Mouse (Mus musculus) small intestine, adult 2 months (tissue): ENCODE measurements around the gene Gtf2i. TPM values are rescaled to one million over a fixed set of nuclear protein-coding genes. Genes with fewer than 3 reads are reported as not detected.

Experiments
- H3K27ac ChIP-seq: fragments of 200-500 bp; 2 replicates; pipeline ENCODE4 v1.5.1; 2012; ENCODE audit warnings: low read depth, low read length, control low read depth, inconsistent platforms; ENCODE audit not compliant: insufficient read depth
- H3K27me3 ChIP-seq: fragments of 200-500 bp; 2 replicates; pipeline ENCODE4 v1.6.1; 2012; ENCODE audit warnings: mild to moderate bottlenecking, moderate library complexity, low read length, inconsistent platforms; ENCODE audit not compliant: control insufficient read depth, insufficient read depth
- H3K36me3 ChIP-seq: fragments of 200-500 bp; 2 replicates; pipeline ENCODE4 v1.6.1; 2012; ENCODE audit warnings: mild to moderate bottlenecking, low read length, control low read depth, inconsistent platforms; ENCODE audit not compliant: control insufficient read depth, insufficient read depth
- H3K4me1 ChIP-seq: fragments of 200-500 bp; 2 replicates; pipeline ENCODE4 v1.6.1; 2012; ENCODE audit warnings: low read length, inconsistent platforms, mixed read lengths; ENCODE audit not compliant: control insufficient read depth, insufficient read depth, insufficient read length
- H3K4me3 ChIP-seq: fragments of 200-500 bp; 2 replicates; pipeline ENCODE4 v1.5.1; 2012; ENCODE audit warnings: low read depth, mild to moderate bottlenecking, control low read depth, inconsistent platforms, low read length, moderate library complexity
- CTCF ChIP-seq: fragments of 200-500 bp; IDR thresholded peaks from 2 replicates; pipeline ENCODE4 v1.5.1; 2012; ENCODE audit warnings: low read depth, mild to moderate bottlenecking, control low read depth, inconsistent platforms, low read length, moderate library complexity, mixed read lengths; ENCODE audit not compliant: insufficient replicate concordance, insufficient read length; ENCODE audit errors: extremely low read depth
- POLR2A ChIP-seq: fragments of 200-500 bp; IDR thresholded peaks from 2 replicates; pipeline ENCODE4 v1.6.1; 2012; ENCODE audit warnings: low read depth, mild to moderate bottlenecking, control low read depth, inconsistent platforms, low read length, moderate library complexity
- WGBS: fragments of 180-500 bp; shearing (Covaris S2); methylation state at CpG from one replicate; pipeline ENCODE4 v1.1.7; 2018; 5-methylcytosine and 5-hydroxymethylcytosine counted together
- polyA plus RNA-seq: library from polyadenylated mRNA; depleted of rRNA; stranded (reverse); fragments of >200 nt; gene quantifications from 2 replicates; pipeline ENCODE4 v1.2.3, GENCODE M21; 2012

Gene Gtf2i
- polyA plus RNA-seq, 1 experiment, result 34.0 TPM

GRCm38 (mm10) chr5:134243661-134244436, 70.7 kb downstream of the Gtf2i start:
- peaks cover 89% of the 10 kb centered on the region for H3K36me3 ChIP-seq
- no peak overlapping the region for H3K27ac ChIP-seq
- TF ChIP-seq CTCF (no peak), POLR2A (no peak)
- no peak overlapping the region for H3K4me3 ChIP-seq
- WGBS, result 78% methylated on average over 26 of the region's 26 CpGs
- no peaks in the 10 kb centered on the region for H3K4me1 ChIP-seq
- no peaks in the 10 kb centered on the region for H3K27me3 ChIP-seq

- 79% methylated on average over 5 of the region's 5 CpGs for WGBS
- Histone ChIP-seq H3K4me1 (peaks cover 5% of the 10 kb centered on the region), H3K27me3 (no peaks in the 10 kb centered on the region), H3K27ac (no peak overlapping the region), H3K4me3 (no peak overlapping the region), H3K36me3 (peaks cover 86% of the 10 kb centered on the region)
- TF ChIP-seq CTCF (no peak), POLR2A (no peak)
Observed at GRCm38 (mm10) chr5:134241831-134242230, 72.7 kb downstream of the Gtf2i start.

DNA sequence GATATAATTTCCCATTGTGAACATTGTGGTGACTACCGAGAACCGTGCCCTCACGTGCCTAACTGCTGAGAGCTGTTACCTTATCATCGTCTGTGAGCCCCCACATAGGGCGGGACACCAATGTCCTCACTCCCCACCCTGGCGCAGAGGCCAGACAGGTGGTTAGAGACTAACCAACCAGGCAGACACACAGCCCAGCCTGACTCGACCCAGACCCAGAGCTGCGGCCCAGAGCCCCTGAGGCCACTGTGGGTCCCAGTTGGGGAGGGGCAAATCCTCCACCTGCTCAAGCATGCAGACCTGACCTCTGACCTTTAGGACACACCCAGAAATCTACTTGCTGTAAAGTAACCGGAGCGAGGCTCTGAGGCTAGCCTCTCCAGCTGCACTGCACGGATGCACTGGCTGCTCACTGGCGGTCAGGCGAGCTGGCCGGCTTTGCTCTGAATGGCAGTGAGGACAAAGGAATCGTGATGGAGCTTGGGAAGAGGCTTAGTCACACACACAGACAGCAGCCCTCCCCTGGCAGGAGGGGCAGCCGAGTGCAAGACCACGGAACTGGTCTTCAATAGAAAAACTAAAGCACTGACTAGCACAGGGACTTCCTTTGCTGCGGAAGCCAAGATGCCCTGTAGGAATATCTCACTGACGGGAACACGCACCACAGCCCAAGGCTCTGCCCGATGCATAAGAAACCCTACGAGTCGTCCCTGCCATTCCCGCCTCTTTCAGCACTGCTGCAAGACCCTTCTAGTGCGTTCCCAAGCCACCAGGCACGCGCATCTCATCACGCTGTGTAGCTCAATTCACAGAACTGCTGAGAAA, 76.4 kb downstream of the Gtf2i start:
- 84% methylated on average over 28 of the region's 28 CpGs for WGBS
- no peaks in the 10 kb centered on the region for H3K27me3 ChIP-seq
- H3K36me3 ChIP-seq, result peaks cover 53% of the 10 kb centered on the region
- H3K27ac ChIP-seq, result no peak overlapping the region
- peaks cover 23% of the 10 kb centered on the region for H3K4me1 ChIP-seq
- no peak overlapping the region for H3K4me3 ChIP-seq
- TF ChIP-seq POLR2A, result no peak
- TF ChIP-seq CTCF, result no peak

DNA sequence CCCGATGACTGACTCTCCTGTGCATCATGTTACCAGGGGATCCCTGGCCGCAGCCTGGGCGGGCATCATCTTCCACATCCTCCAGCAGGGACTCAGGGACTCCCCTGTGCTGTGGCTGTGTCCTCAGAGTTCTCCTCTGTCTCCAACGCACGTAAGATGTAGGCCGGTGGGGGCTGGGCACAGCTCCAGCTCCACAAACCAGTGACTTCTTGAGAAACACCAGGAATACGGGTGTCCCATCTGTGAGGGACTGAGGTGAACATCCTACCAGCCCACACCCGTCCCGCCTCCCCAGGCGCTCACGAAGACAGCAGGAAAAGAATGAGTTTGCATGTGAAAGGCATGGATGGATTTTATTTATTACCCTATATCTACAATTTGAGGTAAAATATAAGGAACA, 77.1 kb downstream of the Gtf2i start:
- Histone ChIP-seq H3K27ac (peak overlapping the region; percentile 85), H3K36me3 (peaks cover 46% of the 10 kb centered on the region), H3K4me1 (peaks cover 26% of the 10 kb centered on the region), H3K4me3 (no peak overlapping the region), H3K27me3 (no peaks in the 10 kb centered on the region)
- WGBS, result 87% methylated on average over 11 of the region's 11 CpGs
- TF ChIP-seq POLR2A, result no peak
- TF ChIP-seq CTCF, result no peak

GRCm38 (mm10) chr5:134236796-134237195, 77.8 kb downstream of the Gtf2i start:
- peak overlapping the region; percentile 85 for H3K27ac ChIP-seq
- H3K4me3 ChIP-seq, result no peak overlapping the region
- H3K27me3 ChIP-seq, result no peaks in the 10 kb centered on the region
- peaks cover 40% of the 10 kb centered on the region for H3K36me3 ChIP-seq
- WGBS, result 62% methylated on average over 6 of the region's 6 CpGs
- H3K4me1 ChIP-seq, result peaks cover 30% of the 10 kb centered on the region
- TF ChIP-seq POLR2A, result no peak
- no peak for TF ChIP-seq CTCF

DNA sequence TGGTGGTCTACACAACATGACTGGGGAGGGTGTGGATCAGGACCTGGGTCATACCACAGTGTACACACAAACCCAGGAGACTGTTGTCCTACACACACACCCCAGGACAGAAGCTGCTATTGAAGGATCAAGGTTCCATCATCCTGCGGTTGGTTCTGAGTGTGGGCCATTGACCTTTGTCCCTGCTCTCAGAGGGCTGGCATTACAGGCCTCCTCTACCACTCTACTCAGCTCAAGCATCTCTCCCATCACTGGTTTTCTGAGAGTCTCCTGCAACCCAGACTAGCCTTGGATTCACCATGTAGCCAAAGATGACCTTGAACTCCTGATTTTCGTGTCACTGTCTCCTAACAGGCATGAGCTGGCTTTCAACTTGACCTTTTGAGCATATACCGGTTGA, 78.3 kb downstream of the Gtf2i start:
- Histone ChIP-seq H3K27me3 (no peaks in the 10 kb centered on the region), H3K4me3 (no peak overlapping the region), H3K27ac (peak overlapping the region; percentile 79), H3K4me1 (peaks cover 30% of the 10 kb centered on the region), H3K36me3 (peaks cover 35% of the 10 kb centered on the region)
- no peak for TF ChIP-seq POLR2A
- no peak for TF ChIP-seq CTCF
- WGBS, result 55% methylated on average over 3 of the region's 3 CpGs

DNA sequence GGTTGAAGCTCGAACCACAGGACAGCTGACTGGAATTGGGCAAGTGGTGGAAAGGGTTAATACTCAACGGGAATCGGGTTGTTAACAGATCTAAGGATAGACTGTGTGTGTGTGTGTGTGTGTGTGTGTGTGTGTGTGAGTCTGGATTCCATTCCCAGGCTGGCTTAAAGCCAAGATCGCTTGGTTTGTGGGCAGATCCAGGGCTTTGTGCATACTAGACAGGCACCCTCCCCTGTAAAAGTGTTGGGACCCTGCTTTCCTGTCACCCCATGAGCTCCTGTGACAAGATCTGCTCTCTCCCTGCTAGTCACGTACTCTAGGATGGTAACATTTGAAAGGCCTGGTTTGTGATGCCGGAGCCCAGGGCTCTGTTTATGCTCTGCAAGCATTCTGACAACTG, 79.4 kb downstream of the Gtf2i start:
- WGBS, result 34% methylated on average over 6 of the region's 6 CpGs
- peaks cover 30% of the 10 kb centered on the region for H3K4me1 ChIP-seq
- no peak overlapping the region for H3K4me3 ChIP-seq
- TF ChIP-seq POLR2A (no peak), CTCF (no peak)
- no peaks in the 10 kb centered on the region for H3K27me3 ChIP-seq
- peaks cover 25% of the 10 kb centered on the region for H3K36me3 ChIP-seq
- H3K27ac ChIP-seq, result peak overlapping the region; percentile 79; the same call in 1 of the 2 replicates
